Mouse (Mus musculus): ENCODE results near the gene Tarm1. TPM values are rescaled to one million over a fixed set of nuclear protein-coding genes. Genes with fewer than 3 reads are reported as not detected.
A peak's percentile ranks its signal among the peaks of the same experiment; 100 is the strongest.

Gene Tarm1
- total RNA-seq, 2 experiments from 2014 or later = not detected

DNA sequence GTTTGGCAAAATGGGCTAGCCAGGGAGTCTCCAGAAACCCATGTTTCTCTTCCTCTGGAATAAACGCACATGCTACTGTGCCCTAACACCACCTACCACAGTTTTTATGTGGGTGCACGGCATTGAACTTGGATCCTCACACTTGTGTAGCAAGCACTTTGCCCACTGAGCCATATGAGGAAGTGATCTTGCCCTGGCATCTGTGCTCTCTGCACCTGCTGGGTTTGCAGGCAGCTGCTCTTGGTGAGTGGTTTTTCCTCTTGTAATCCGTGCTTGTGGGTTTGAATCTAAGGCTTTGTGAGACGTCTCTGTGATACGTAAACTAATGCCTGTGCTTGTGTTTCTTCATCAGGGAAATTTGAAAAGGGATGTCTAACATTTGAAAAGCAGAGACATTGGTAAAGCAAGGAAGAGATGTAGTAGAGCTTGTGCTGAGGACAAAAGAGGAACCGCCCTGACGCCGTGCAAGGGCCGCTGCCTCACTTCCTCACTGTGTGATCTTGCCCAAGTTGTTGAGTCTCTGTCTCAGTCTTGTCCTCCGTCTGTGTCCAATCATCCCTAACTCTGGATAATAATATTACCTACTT lies 59.9 kb downstream of the Tarm1 start:
- no peak for DNase-seq
- intact Hi-C loops (cut with DNase I) = no loop called here

- intact Hi-C loops (cut with DNase I) = no loop called here
- no peak for DNase-seq
These were observed 61.9 kb downstream of the Tarm1 start for GRCm38 (mm10) chr7:3440526-3440925.

DNA sequence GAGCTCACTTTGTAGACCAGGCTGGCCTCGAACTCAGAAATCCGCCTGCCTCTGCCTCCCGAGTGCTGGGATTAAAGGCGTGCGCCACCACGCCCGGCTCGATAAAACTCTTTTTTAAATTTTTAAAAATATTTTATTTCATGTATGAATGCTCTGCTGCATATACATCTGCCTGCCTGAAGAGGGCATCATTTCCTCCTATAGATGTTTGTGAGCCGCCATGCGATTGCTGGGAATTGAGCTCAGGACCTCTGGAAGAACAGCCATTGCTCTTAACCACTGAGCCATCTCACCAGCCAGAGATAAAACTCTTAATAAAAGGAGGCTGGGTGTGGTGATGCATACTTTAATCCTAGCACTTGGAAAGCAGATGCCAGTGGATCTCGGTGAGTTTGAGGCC lies 62.4 kb downstream of the Tarm1 start:
- intact Hi-C loops (cut with DNase I) = no loop called here
- no peak for DNase-seq

DNA sequence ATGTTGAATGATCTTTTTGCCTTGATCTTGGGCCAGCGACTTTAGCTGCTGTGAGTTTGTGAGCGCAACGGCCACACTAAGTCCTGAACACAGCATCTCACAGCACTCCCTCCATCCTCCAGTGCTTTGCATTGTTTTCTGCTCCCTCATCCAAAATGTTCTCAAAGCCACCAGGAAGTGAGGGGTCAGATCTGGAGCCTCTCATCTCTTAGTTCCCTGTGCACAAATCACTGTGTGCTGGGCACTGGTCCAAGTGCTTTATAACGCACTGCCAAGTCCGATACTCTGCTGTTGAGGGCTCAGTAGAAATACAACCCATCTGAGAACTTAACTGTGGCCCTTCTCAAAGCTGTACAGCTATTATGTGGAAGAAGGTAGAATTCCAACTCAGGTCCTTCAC lies 64.5 kb downstream of the Tarm1 start:
- peak; percentile 15 to 37 for DNase-seq
- intact Hi-C loops (cut with DNase I) = no loop called here

Other genes starting within 250 kb of the Tarm1 start
- 100 to 1,000 TPM; 266 to 279 TPM for gene Myadm, start 213.5 kb downstream of the Tarm1 start, total RNA-seq (2021)
- 1 to 10 TPM; 3.4 to 6.9 TPM for gene Prkcg, start 213.4 kb downstream of the Tarm1 start, total RNA-seq (2021)
- 1 to 10 TPM; 7.7 to 9.7 TPM for gene Cacng7, start 169.7 kb downstream of the Tarm1 start, total RNA-seq (2021)
- gene Cacng8, start 111.9 kb downstream of the Tarm1 start, total RNA-seq (2021) = not detected
- gene Cacng6, start 78.4 kb downstream of the Tarm1 start, total RNA-seq (2021) = 1 to 10 TPM; 1.9 to 2.0 TPM
- under 1 TPM; 0.24 to 0.27 TPM for gene Oscar, start 113.5 kb upstream of the Tarm1 start, total RNA-seq (2021)
- 1,000 to 10,000 TPM; 1,653 to 1,740 TPM for gene Ndufa3, start 114.7 kb upstream of the Tarm1 start, total RNA-seq (2021)
- 10 to 100 TPM; 20.3 to 29.9 TPM for gene Tfpt, start 127.3 kb upstream of the Tarm1 start, total RNA-seq (2021)
- 10 to 100 TPM; 33.1 to 33.4 TPM for gene Prpf31, start 127.4 kb upstream of the Tarm1 start, total RNA-seq (2021)
- gene Cnot3, start 142.6 kb upstream of the Tarm1 start, total RNA-seq (2021) = 10 to 100 TPM; 36.4 to 40.0 TPM
- gene Leng1, start 163.2 kb upstream of the Tarm1 start, total RNA-seq (2021) = 10 to 100 TPM in 1 of 2 experiments, 1 to 10 TPM in 1; 6.7 to 10.4 TPM
- gene Tmc4, start 174.9 kb upstream of the Tarm1 start, total RNA-seq (2021) = 1 to 10 TPM; 1.5 to 2.1 TPM
- 100 to 1,000 TPM; 106 to 107 TPM for gene Tsen34, start 190.2 kb upstream of the Tarm1 start, total RNA-seq (2021)
- gene Mboat7, start 190.9 kb upstream of the Tarm1 start, total RNA-seq (2021) = 10 to 100 TPM; 25.7 to 28.9 TPM
- 100 to 1,000 TPM; 812 to 873 TPM for gene Rps9, start 201.4 kb upstream of the Tarm1 start, total RNA-seq (2021)
- 1 to 10 TPM in 1 of 2 experiments, under 1 TPM in 1; 0.67 to 1.4 TPM for gene Pirb, start 217.8 kb upstream of the Tarm1 start, total RNA-seq (2021)